Mouse (Mus musculus) effector memory CD4-positive, alpha-beta T cell, adult 7 months (primary cell): ENCODE data around the gene Vmn1r31. TPM values are rescaled to one million over a fixed set of nuclear protein-coding genes. Genes with fewer than 3 reads are reported as not detected.

ENCODE experiments used
- polyA plus RNA-seq: library from polyadenylated mRNA; unstranded; fragments of 100-300 nt; shearing (Covaris generic); gene quantifications from one replicate; pipeline ENCODE4 v1.2.1, GENCODE M21; 2017

Vmn1r31 gene
- not detected for polyA plus RNA-seq

GRCm38 (mm10) chr6:58475230-58475629 lies at the start of gene Vmn1r31:
Gene Vmn1r31 (minus strand): TSS chr6:58475330.

GRCm38 (mm10) chr6:58443285-58443684 lies 31.8 kb downstream of the Vmn1r31 start, which contains the start of gene Vmn1r30:
Gene Vmn1r30 (minus strand): TSS chr6:58443385.

Other genes starting within 250 kb of the Vmn1r31 start
- gene Vmn1r28, start 213.3 kb downstream of the Vmn1r31 start, polyA plus RNA-seq, result not detected
- not detected for gene Vmn1r29, start 173.8 kb downstream of the Vmn1r31 start, polyA plus RNA-seq
- not detected for gene Vmn1r30, start 31.9 kb downstream of the Vmn1r31 start, polyA plus RNA-seq
- 11.6 TPM for gene Abcg2, start 109.2 kb upstream of the Vmn1r31 start, polyA plus RNA-seq